Mouse (Mus musculus): Measurements from ENCODE around the gene Vmn1r198.
"Not testable (repeated sequence)": the region's sequence is repeated elsewhere in the genome, so short reads cannot be mapped to it uniquely, and the experiment has no call there.

Vmn1r198 gene

DNA sequence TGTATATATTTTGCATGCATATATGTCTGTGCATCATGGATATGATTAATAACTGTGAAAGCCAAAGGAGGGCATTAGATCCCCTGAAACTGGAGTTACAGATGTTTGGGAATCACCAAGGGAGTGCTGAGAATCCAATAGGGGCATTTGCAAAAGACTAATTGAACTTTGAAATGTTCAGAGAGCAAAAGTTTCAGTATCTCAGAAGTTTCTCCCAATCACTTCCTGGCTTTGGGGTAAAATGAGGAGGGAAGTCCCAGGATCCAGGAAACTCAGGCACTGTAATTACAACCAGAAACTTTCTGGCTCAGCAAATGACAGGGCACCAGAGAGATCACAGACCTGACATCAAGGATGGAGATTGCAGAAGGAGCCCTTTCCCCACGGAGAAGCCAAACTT lies at the start of gene Vmn1r198:
TSS of gene Vmn1r198 (plus strand) at position 301 of the 400 bp plus-strand sequence.
- no peak for DNase-seq (ENCODE audit: low spot score)

GRCm38 (mm10) chr13:22308075-22308474 lies 42.1 kb upstream of the Vmn1r198 start:
- not testable (repeated sequence) for DNase-seq (ENCODE audit: low spot score)

- no peak for DNase-seq (ENCODE audit: low spot score)
Observed at GRCm38 (mm10) chr13:22315361-22315760, 34.8 kb upstream of the Vmn1r198 start.

GRCm38 (mm10) chr13:22317366-22317765 lies 32.8 kb upstream of the Vmn1r198 start:
- no peak for DNase-seq (ENCODE audit: low spot score)

GRCm38 (mm10) chr13:22320091-22320490 lies 30.1 kb upstream of the Vmn1r198 start:
- DNase-seq (ENCODE audit: low spot score): no peak

DNA sequence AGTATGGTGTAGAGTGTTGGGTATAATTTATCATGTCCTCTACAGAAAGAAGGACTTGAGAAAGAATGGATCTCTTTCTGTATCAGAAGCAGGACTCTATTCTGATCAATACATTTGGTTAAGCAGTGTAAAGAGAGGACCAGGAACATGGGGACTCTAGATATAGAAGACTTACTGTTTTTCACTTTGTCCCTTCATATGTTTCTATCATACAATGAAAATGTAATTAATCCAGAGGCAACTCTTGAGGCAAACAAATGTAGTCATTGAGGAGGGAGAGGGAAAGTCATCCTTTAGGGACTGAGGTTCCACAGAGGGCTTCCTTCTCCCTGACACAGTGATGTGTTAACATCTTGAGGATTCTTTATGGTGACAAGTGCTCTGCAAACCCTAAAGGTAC lies 25.9 kb upstream of the Vmn1r198 start, which contains the start of gene Vmn1r197:
TSS of gene Vmn1r197 (plus strand) at position 301 of the 400 bp plus-strand sequence.
- no peak for DNase-seq (ENCODE audit: low spot score)

DNA sequence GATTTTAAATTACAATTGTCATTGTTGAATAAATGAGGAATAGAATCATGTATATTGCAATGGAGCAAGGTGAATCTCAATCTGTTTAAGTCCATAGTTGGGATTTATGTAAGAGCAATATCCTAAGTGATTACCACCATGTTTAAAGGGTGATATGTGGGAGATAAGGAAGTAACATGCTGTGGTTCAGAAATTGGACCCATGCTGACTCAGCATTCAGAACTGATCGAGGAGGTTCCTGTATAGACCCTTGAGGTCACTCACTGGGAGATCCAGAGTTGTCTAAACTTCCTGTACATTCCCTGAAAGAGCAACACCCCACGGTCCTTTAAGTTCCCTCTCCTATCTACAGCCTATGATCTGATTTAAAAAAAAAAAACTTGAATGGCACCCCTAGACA lies 16.9 kb upstream of the Vmn1r198 start:
- DNase-seq (ENCODE audit: low spot score): no peak

DNA sequence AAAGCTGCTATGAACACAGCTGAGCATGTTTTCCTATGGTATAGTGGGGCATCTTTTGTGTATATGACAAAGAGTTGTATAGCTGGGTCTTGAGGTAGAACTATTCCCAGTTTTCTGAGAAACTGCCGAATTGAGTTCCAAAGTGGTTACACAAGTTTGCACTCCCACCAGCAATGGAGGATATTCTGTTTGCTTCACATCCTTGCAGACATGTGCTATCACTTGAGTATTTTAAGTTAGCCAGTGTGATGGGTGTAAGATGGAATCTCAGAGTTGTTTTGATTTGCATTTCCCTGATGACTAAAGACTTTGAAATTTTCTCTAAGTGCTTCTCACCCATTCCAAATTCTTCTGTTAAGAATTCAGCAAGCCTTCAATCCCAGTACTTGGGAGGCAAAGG lies 14.6 kb upstream of the Vmn1r198 start:
- no peak for DNase-seq (ENCODE audit: low spot score)

DNA sequence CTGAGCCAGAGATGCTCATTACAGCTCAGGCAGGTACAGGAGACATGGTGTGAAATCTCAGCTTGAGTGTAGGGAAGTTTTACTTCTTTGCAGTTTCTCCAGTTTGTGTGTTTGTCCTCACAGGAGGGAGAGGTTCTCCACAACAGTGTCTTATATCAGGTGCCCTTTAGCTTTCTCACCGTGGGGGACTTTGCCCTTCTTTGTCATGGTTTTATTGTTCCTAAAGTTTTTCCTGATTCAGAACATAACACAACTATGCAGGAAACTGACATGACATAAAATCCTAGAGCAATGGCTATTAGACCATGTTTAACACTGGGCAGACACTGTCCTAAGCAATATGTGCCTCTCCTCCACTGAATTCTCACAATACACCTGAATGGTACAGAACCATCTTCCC lies 649 bp downstream of the Vmn1r198 start:
- DNase-seq (ENCODE audit: low spot score): no peak

GRCm38 (mm10) chr13:22379518-22379917 lies 29.4 kb downstream of the Vmn1r198 start, which contains the start of gene Vmn1r199:
Vmn1r199 (plus strand) TSS chr13:22379818.
- no peak for DNase-seq (ENCODE audit: low spot score)

- DNase-seq (ENCODE audit: low spot score): not testable (repeated sequence)
Observed at GRCm38 (mm10) chr13:22381128-22381527, 31.0 kb downstream of the Vmn1r198 start.

DNA sequence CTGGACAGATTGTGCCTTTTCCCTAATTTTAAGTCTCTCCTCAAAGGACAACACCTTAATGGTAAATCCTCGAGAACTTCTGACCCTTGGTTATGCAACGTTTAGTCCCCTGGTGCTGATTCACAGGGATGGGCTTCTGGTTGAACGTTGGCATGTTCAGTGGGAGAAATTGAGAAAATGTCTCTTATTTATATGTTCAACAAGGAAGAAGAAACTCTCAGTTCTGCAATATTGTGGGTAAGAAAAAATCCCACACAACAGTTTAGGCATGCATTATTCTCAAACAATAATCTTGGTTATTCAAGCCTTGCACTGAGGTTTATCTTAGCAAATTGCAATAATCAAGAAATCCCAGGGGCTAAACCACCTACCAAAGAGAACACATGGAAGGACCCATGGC lies 33.2 kb downstream of the Vmn1r198 start:
- DNase-seq (ENCODE audit: low spot score): no peak

GRCm38 (mm10) chr13:22387050-22387449 lies 36.9 kb downstream of the Vmn1r198 start:
- DNase-seq (ENCODE audit: low spot score): no peak

DNA sequence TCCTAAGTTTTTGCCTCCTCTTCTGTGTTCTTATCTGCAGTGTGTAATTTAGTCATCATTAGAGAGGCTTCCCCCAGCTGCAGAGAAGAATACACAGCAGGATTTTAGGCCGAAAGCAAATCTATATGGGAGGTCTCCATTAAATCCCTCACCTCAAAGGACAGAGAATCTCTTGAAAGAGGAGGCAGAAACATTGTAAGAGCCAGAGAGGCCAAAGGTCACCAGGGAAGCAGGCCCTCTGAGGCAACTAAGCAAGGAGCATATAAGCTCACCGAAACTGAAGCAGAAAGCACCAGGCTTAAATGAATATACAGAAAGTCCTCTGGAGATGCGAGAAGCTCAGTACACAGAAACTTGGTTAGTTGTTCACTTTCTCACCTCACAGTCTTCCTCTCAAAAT lies 39.9 kb downstream of the Vmn1r198 start, which contains the start of gene Vmn1r200:
TSS of gene Vmn1r200 (plus strand) at position 301 of the 400 bp plus-strand sequence.
- no peak for DNase-seq (ENCODE audit: low spot score)

DNA sequence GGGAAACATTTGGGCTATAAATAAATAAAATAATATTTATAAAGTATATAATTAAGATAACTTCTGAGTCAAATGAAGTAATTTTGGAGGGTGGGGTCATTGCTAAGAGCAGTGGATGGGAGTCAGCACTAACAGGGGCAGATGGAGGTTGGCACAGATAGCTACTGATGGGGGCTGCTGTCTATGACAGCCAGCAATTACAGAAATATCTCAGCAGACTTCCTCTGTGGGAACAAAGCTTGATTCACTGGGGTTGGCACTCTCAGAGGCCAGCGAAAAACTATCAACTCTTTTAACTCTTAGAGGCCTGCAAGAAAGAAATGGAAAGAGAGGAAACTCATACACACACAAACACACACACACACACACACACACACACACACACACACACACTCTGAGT lies 52.8 kb downstream of the Vmn1r198 start:
- DNase-seq (ENCODE audit: low spot score): no peak
